Mouse (Mus musculus): Measurements from ENCODE around the gene Rhou. TPM values are rescaled to one million over a fixed set of nuclear protein-coding genes. Genes with fewer than 3 reads are reported as not detected.

Gene Rhou
- polyA plus RNA-seq, 1 experiment from 2014 or later: 8.1 TPM

GRCm38 (mm10) chr8:123643330-123644051 is 10.2 kb upstream of the Rhou start:
- peak; percentile 74 for DNase-seq (ENCODE audit: low spot score)
- WGBS: 17% methylated on average over 25 of the region's 25 CpGs
- H3K27ac ChIP-seq (ENCODE audit: low read depth, low read length): no peak overlapping the region

GRCm38 (mm10) chr8:123645229-123645628 is 8.5 kb upstream of the Rhou start:
- Histone ChIP-seq H3K9ac (ENCODE audit: low read length) (no peak overlapping the region), H3K27ac (ENCODE audit: low read depth, low read length) (no peak overlapping the region), H3K4me3 (ENCODE audit: low read depth, low read length) (no peak overlapping the region), H3K9me3 (ENCODE audit: control insufficient read depth, low read length) (no peaks in the 10 kb centered on the region), H3K4me1 (replicated peaks; ENCODE audit: control insufficient read depth, insufficient read depth, low read length) (no peaks in the 10 kb centered on the region), H3K36me3 (ENCODE audit: control insufficient read depth, insufficient read depth, low read length) (no peaks in the 10 kb centered on the region), H3K4me2 (ENCODE audit: low read depth, low read length, severe bottlenecking) (no peak overlapping the region), H3K27me3 (ENCODE audit: control insufficient read depth, insufficient read depth, low read length) (no peaks in the 10 kb centered on the region)
- no peak for DNase-seq (ENCODE audit: low spot score)
- WGBS: 76% methylated on average over 9 of the region's 9 CpGs
- no peak for ATAC-seq (replicated peaks; ENCODE audit: low FRiP score)

More at GRCm38 (mm10) chr8:123643330-123644051, 10.2 kb upstream of the Rhou start:
- Histone ChIP-seq H3K4me2 (ENCODE audit: low read depth, low read length, severe bottlenecking) (peak overlapping the region; percentile 54), H3K4me3 (ENCODE audit: low read depth, low read length) (peak overlapping the region; percentile 30), H3K36me3 (ENCODE audit: control insufficient read depth, insufficient read depth, low read length) (no peaks in the 10 kb centered on the region), H3K9ac (ENCODE audit: low read length) (peak overlapping the region; percentile 37), H3K9me3 (ENCODE audit: control insufficient read depth, low read length) (no peaks in the 10 kb centered on the region), H3K4me1 (replicated peaks; ENCODE audit: control insufficient read depth, insufficient read depth, low read length) (no peaks in the 10 kb centered on the region), H3K27me3 (ENCODE audit: control insufficient read depth, insufficient read depth, low read length) (no peaks in the 10 kb centered on the region)
- ATAC-seq (replicated peaks; ENCODE audit: low FRiP score): no peak

- Histone ChIP-seq H3K4me2 (ENCODE audit: low read depth, low read length, severe bottlenecking) (no peak overlapping the region), H3K27me3 (ENCODE audit: control insufficient read depth, insufficient read depth, low read length) (no peaks in the 10 kb centered on the region), H3K9ac (ENCODE audit: low read length) (no peak overlapping the region), H3K36me3 (ENCODE audit: control insufficient read depth, insufficient read depth, low read length) (no peaks in the 10 kb centered on the region), H3K9me3 (ENCODE audit: control insufficient read depth, low read length) (no peaks in the 10 kb centered on the region), H3K4me1 (replicated peaks; ENCODE audit: control insufficient read depth, insufficient read depth, low read length) (no peaks in the 10 kb centered on the region), H3K27ac (ENCODE audit: low read depth, low read length) (no peak overlapping the region), H3K4me3 (ENCODE audit: low read depth, low read length) (no peak overlapping the region)
- ATAC-seq (replicated peaks; ENCODE audit: low FRiP score) (no peak), DNase-seq (ENCODE audit: low spot score) (no peak)
- 77% methylated on average over 17 of the region's 17 CpGs for WGBS
Measured at GRCm38 (mm10) chr8:123648245-123649170, 5.2 kb upstream of the Rhou start.

- H3K4me3 ChIP-seq (ENCODE audit: low read depth, low read length): no peak overlapping the region
Measured at GRCm38 (mm10) chr8:123649483-123649882, 4.2 kb upstream of the Rhou start.

GRCm38 (mm10) chr8:123651390-123652098 is 2.2 kb upstream of the Rhou start:
- Histone ChIP-seq H3K36me3 (ENCODE audit: control insufficient read depth, insufficient read depth, low read length) (no peaks in the 10 kb centered on the region), H3K4me1 (replicated peaks; ENCODE audit: control insufficient read depth, insufficient read depth, low read length) (peaks cover 10% of the 10 kb centered on the region; the same call in 1 of the 2 replicates), H3K9ac (ENCODE audit: low read length) (no peak overlapping the region), H3K4me2 (ENCODE audit: low read depth, low read length, severe bottlenecking) (no peak overlapping the region), H3K27ac (ENCODE audit: low read depth, low read length) (no peak overlapping the region), H3K27me3 (ENCODE audit: control insufficient read depth, insufficient read depth, low read length) (no peaks in the 10 kb centered on the region), H3K9me3 (ENCODE audit: control insufficient read depth, low read length) (no peaks in the 10 kb centered on the region), H3K4me3 (ENCODE audit: low read depth, low read length) (no peak overlapping the region)
- no peak for ATAC-seq (replicated peaks; ENCODE audit: low FRiP score)
- DNase-seq (ENCODE audit: low spot score): no peak
- 88% methylated on average over 5 of the region's 5 CpGs for WGBS

More at GRCm38 (mm10) chr8:123649483-123649882, 4.2 kb upstream of the Rhou start:
- Histone ChIP-seq H3K36me3 (ENCODE audit: control insufficient read depth, insufficient read depth, low read length) (no peaks in the 10 kb centered on the region), H3K4me1 (replicated peaks; ENCODE audit: control insufficient read depth, insufficient read depth, low read length) (no peaks in the 10 kb centered on the region), H3K9me3 (ENCODE audit: control insufficient read depth, low read length) (no peaks in the 10 kb centered on the region), H3K27me3 (ENCODE audit: control insufficient read depth, insufficient read depth, low read length) (no peaks in the 10 kb centered on the region), H3K4me2 (ENCODE audit: low read depth, low read length, severe bottlenecking) (no peak overlapping the region), H3K27ac (ENCODE audit: low read depth, low read length) (no peak overlapping the region), H3K9ac (ENCODE audit: low read length) (no peak overlapping the region)
- 92% methylated on average over 12 of the region's 12 CpGs for WGBS
- no peak for DNase-seq (ENCODE audit: low spot score)
- ATAC-seq (replicated peaks; ENCODE audit: low FRiP score): no peak

GRCm38 (mm10) chr8:123652641-123653040 is 1.1 kb upstream of the Rhou start:
- WGBS: 67% methylated on average over 4 of the region's 4 CpGs
- no peaks in the 10 kb centered on the region for H3K27me3 ChIP-seq (ENCODE audit: control insufficient read depth, insufficient read depth, low read length)
- DNase-seq (ENCODE audit: low spot score) (no peak), ATAC-seq (replicated peaks; ENCODE audit: low FRiP score) (no peak)
- no peak overlapping the region for H3K27ac ChIP-seq (ENCODE audit: low read depth, low read length)
- H3K36me3 ChIP-seq (ENCODE audit: control insufficient read depth, insufficient read depth, low read length): no peaks in the 10 kb centered on the region
- H3K4me1 ChIP-seq (replicated peaks; ENCODE audit: control insufficient read depth, insufficient read depth, low read length): peaks cover 10% of the 10 kb centered on the region; the same call in 1 of the 2 replicates
- H3K9me3 ChIP-seq (ENCODE audit: control insufficient read depth, low read length): no peaks in the 10 kb centered on the region
- no peak overlapping the region for H3K9ac ChIP-seq (ENCODE audit: low read length)
- H3K4me3 ChIP-seq (ENCODE audit: low read depth, low read length): no peak overlapping the region
- no peak overlapping the region for H3K4me2 ChIP-seq (ENCODE audit: low read depth, low read length, severe bottlenecking)

GRCm38 (mm10) chr8:123653994-123654569 is 353 bp downstream of the Rhou start:
- H3K27me3 ChIP-seq (ENCODE audit: control insufficient read depth, insufficient read depth, low read length): no peaks in the 10 kb centered on the region
- WGBS: under 1% methylated on average over 50 of the region's 77 CpGs
- peak; percentile 74 for ATAC-seq (replicated peaks; ENCODE audit: low FRiP score)

GRCm38 (mm10) chr8:123654763-123655162 is 1.0 kb downstream of the Rhou start:
- Histone ChIP-seq H3K27me3 (ENCODE audit: control insufficient read depth, insufficient read depth, low read length) (no peaks in the 10 kb centered on the region), H3K9me3 (ENCODE audit: control insufficient read depth, low read length) (no peaks in the 10 kb centered on the region), H3K9ac (ENCODE audit: low read length) (peak overlapping the region; percentile 87), H3K36me3 (ENCODE audit: control insufficient read depth, insufficient read depth, low read length) (no peaks in the 10 kb centered on the region; the same call in 1 of the 2 replicates), H3K4me2 (ENCODE audit: low read depth, low read length, severe bottlenecking) (peak overlapping the region; percentile 70), H3K4me1 (replicated peaks; ENCODE audit: control insufficient read depth, insufficient read depth, low read length) (peaks cover 10% of the 10 kb centered on the region; the same call in 1 of the 2 replicates), H3K4me3 (ENCODE audit: low read depth, low read length) (peak overlapping the region; percentile 78), H3K27ac (ENCODE audit: low read depth, low read length) (no peak overlapping the region)
- WGBS: 12% methylated on average over 5 of the region's 5 CpGs
- ATAC-seq (replicated peaks; ENCODE audit: low FRiP score) (no peak), DNase-seq (ENCODE audit: low spot score) (no peak)

More at GRCm38 (mm10) chr8:123653994-123654569, 353 bp downstream of the Rhou start:
- peak overlapping the region; percentile 70 for H3K4me2 ChIP-seq (ENCODE audit: low read depth, low read length, severe bottlenecking)
- peaks cover 10% of the 10 kb centered on the region; the same call in 1 of the 2 replicates for H3K4me1 ChIP-seq (replicated peaks; ENCODE audit: control insufficient read depth, insufficient read depth, low read length)
- H3K9ac ChIP-seq (ENCODE audit: low read length): peak overlapping the region; percentile 87
- H3K36me3 ChIP-seq (ENCODE audit: control insufficient read depth, insufficient read depth, low read length): no peaks in the 10 kb centered on the region; the same call in 1 of the 2 replicates
- peak overlapping the region; percentile 51 for H3K27ac ChIP-seq (ENCODE audit: low read depth, low read length)
- H3K9me3 ChIP-seq (ENCODE audit: control insufficient read depth, low read length): no peaks in the 10 kb centered on the region
- H3K4me3 ChIP-seq (ENCODE audit: low read depth, low read length): peak overlapping the region; percentile 78
- peak; percentile 83 for DNase-seq (ENCODE audit: low spot score)

All from forebrain, embryonic 11.5 days (tissue).